Mouse (Mus musculus): ENCODE data around the gene Rbm11.

DNA sequence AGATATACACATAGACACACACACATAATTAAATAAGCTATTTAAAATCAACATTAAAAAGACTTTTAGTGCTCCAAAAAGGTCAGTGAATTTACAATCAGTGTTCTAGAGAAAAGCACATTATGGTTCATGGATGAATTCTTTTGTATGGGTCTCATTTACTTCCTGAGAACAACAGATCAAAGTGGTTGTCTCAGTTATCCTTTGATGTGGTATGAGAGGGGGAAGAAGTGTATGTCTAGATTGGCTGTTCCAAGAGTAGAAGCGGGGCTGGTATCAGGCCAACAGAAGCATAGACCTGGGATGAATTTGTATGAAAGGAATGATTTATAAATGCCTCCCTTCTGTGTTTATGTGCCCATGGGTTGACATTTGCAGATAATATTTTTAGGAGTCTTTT is 13.8 kb downstream of the Rbm11 start:
- no peak for TF ChIP-seq CTCF (IDR thresholded peaks at IDR 0.05; ENCODE audit: low read depth, low read length)
- TF ChIP-seq GATA1 (IDR thresholded peaks at IDR 0.05; ENCODE audit: borderline replicate concordance, low read length), result no peak
- TF ChIP-seq POLR2AphosphoS5 (IDR thresholded peaks at IDR 0.05; ENCODE audit: insufficient replicate concordance, low read depth, low read length), result no peak
